Mouse (Mus musculus): Measurements from ENCODE around the gene Rnf114.

DNA sequence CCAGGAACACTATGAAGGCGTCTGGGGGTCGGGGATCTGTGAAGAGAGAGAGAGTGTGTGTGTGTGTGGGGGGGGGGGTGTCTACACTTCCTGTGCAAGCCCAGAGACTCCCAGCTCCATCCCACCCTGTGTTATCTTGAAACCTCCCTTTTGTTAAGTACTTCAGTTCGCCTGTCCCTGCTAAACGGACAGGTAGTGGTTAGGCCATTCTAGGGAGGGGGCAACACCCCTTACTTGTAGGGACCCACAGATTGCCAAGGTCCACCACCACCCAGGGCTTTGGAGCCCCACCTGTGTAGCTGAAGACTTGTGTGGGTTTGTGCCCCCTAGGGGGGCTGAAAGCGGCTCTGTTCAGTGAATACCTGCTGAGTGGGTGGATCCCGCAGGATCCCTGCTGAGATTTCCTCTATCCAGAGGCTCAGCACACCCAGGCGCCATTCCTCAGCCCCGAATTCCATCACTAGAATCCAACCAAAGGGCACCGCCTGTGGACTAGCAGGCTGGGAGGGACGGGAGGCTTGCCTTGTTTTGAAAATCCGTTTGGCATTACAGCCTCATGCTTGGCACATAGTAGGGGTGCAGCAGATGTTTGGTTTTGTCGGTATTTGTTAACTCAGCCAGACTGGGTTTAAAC lies 48.1 kb downstream of the Rnf114 start:
- no peak for TF ChIP-seq CTCF (IDR thresholded peaks at IDR 0.05)
- TF ChIP-seq EP300 (IDR thresholded peaks at IDR 0.05), result no peak

All from lung, postnatal 0 days (tissue).